Mouse (Mus musculus): ENCODE measurements around the gene Mat2b. TPM values are rescaled to one million over a fixed set of nuclear protein-coding genes. Genes with fewer than 3 reads are reported as not detected.

Mat2b gene
- polyA plus RNA-seq (2015; fragmentation: Nextera tagmentation; extraction: Ambion mirVana), result 115 TPM in 2 replicates

- Histone ChIP-seq H3K9ac (replicated peaks; ENCODE audit: low read length) (peak within 1 kb of the TSS; percentile 86), H3K4me1 (ENCODE audit: insufficient read depth, low read length) (peaks cover 16% of the 10 kb centered on the region), H3K36me3 (ENCODE audit: insufficient read depth, low read length) (peaks cover 4% of the 10 kb centered on the region; the same call in 1 of the 2 replicates), H3K27ac (ENCODE audit: low read length) (peak within 1 kb of the TSS; percentile 98), H3K4me3 (ENCODE audit: low read length) (peak within 1 kb of the TSS; percentile 76), H3K27me3 (ENCODE audit: insufficient read depth, low read length) (no peaks in the 10 kb centered on the region), H3K9me3 (ENCODE audit: low read length) (peaks cover 5% of the 10 kb centered on the region; the same call in 1 of the 2 replicates), H3K4me2 (replicated peaks; ENCODE audit: low read depth, low read length) (peak within 1 kb of the TSS; percentile 86)
- whole genome bisulfite sequencing, result 84% methylated on average over 8 of the region's 9 CpGs
- ATAC-seq (ENCODE audit: low FRiP score, low TSS enrichment), result no peak
Measured at GRCm38 (mm10) chr11:40695103-40695502, at the start of gene Mat2b. Mat2b (minus strand) TSS chr11:40695203.

- ATAC-seq (ENCODE audit: low FRiP score, low TSS enrichment), result no peak
- WGBS, result 84% methylated on average over 3 of the region's 3 CpGs
Measured at GRCm38 (mm10) chr11:40744348-40744747, 49.3 kb upstream of the Mat2b start.

GRCm38 (mm10) chr11:40741605-40742262, 46.7 kb upstream of the Mat2b start:
- no peak overlapping the region for H3K9ac ChIP-seq (replicated peaks; ENCODE audit: low read length)
- H3K36me3 ChIP-seq (ENCODE audit: insufficient read depth, low read length), result peaks cover 30% of the 10 kb centered on the region
- no peak for ATAC-seq (ENCODE audit: low FRiP score, low TSS enrichment)

More at GRCm38 (mm10) chr11:40744348-40744747, 49.3 kb upstream of the Mat2b start:
- Histone ChIP-seq H3K4me1 (ENCODE audit: insufficient read depth, low read length) (no peaks in the 10 kb centered on the region), H3K27me3 (ENCODE audit: insufficient read depth, low read length) (no peaks in the 10 kb centered on the region), H3K4me2 (replicated peaks; ENCODE audit: low read depth, low read length) (no peak overlapping the region), H3K9me3 (ENCODE audit: low read length) (no peaks in the 10 kb centered on the region), H3K4me3 (ENCODE audit: low read length) (no peak overlapping the region), H3K9ac (replicated peaks; ENCODE audit: low read length) (no peak overlapping the region), H3K27ac (ENCODE audit: low read length) (no peak overlapping the region), H3K36me3 (ENCODE audit: insufficient read depth, low read length) (peaks cover 11% of the 10 kb centered on the region)

GRCm38 (mm10) chr11:40737369-40737768, 42.4 kb upstream of the Mat2b start:
- WGBS, result 89% methylated on average over 3 of the region's 3 CpGs
- H3K27ac ChIP-seq (ENCODE audit: low read length), result no peak overlapping the region
- no peak overlapping the region for H3K4me2 ChIP-seq (replicated peaks; ENCODE audit: low read depth, low read length)
- H3K36me3 ChIP-seq (ENCODE audit: insufficient read depth, low read length), result peaks cover 34% of the 10 kb centered on the region
- no peaks in the 10 kb centered on the region for H3K9me3 ChIP-seq (ENCODE audit: low read length)
- peaks cover 13% of the 10 kb centered on the region for H3K4me1 ChIP-seq (ENCODE audit: insufficient read depth, low read length)
- ATAC-seq (ENCODE audit: low FRiP score, low TSS enrichment), result no peak
- H3K9ac ChIP-seq (replicated peaks; ENCODE audit: low read length), result no peak overlapping the region
- H3K27me3 ChIP-seq (ENCODE audit: insufficient read depth, low read length), result no peaks in the 10 kb centered on the region
- no peak overlapping the region for H3K4me3 ChIP-seq (ENCODE audit: low read length)

More at GRCm38 (mm10) chr11:40741605-40742262, 46.7 kb upstream of the Mat2b start:
- Histone ChIP-seq H3K4me3 (ENCODE audit: low read length) (no peak overlapping the region), H3K4me1 (ENCODE audit: insufficient read depth, low read length) (no peaks in the 10 kb centered on the region), H3K27me3 (ENCODE audit: insufficient read depth, low read length) (no peaks in the 10 kb centered on the region), H3K27ac (ENCODE audit: low read length) (no peak overlapping the region), H3K4me2 (replicated peaks; ENCODE audit: low read depth, low read length) (no peak overlapping the region), H3K9me3 (ENCODE audit: low read length) (no peaks in the 10 kb centered on the region)
- 90% methylated on average over 12 of the region's 12 CpGs for WGBS

- H3K9ac ChIP-seq (replicated peaks; ENCODE audit: low read length), result peak overlapping the region; percentile 89
- H3K4me1 ChIP-seq (ENCODE audit: insufficient read depth, low read length), result peaks cover 27% of the 10 kb centered on the region
- H3K36me3 ChIP-seq (ENCODE audit: insufficient read depth, low read length), result peaks cover 23% of the 10 kb centered on the region
- peak overlapping the region; percentile 92; the same call in 1 of the 2 replicates for H3K27ac ChIP-seq (ENCODE audit: low read length)
- ATAC-seq (ENCODE audit: low FRiP score, low TSS enrichment), result no peak
- H3K4me3 ChIP-seq (ENCODE audit: low read length), result peak overlapping the region; percentile 77
- H3K4me2 ChIP-seq (replicated peaks; ENCODE audit: low read depth, low read length), result peak overlapping the region; percentile 84
- H3K27me3 ChIP-seq (ENCODE audit: insufficient read depth, low read length), result no peaks in the 10 kb centered on the region
- 4% methylated on average over 11 of the region's 11 CpGs for WGBS
- H3K9me3 ChIP-seq (ENCODE audit: low read length), result no peaks in the 10 kb centered on the region
Measured at GRCm38 (mm10) chr11:40734251-40734752, 39.3 kb upstream of the Mat2b start.

- Histone ChIP-seq H3K4me1 (ENCODE audit: insufficient read depth, low read length) (peaks cover 27% of the 10 kb centered on the region), H3K4me3 (ENCODE audit: low read length) (peak within 1 kb of the TSS; percentile 77), H3K9ac (replicated peaks; ENCODE audit: low read length) (peak within 1 kb of the TSS; percentile 89), H3K27me3 (ENCODE audit: insufficient read depth, low read length) (no peaks in the 10 kb centered on the region), H3K4me2 (replicated peaks; ENCODE audit: low read depth, low read length) (peak within 1 kb of the TSS; percentile 84), H3K36me3 (ENCODE audit: insufficient read depth, low read length) (peaks cover 24% of the 10 kb centered on the region), H3K27ac (ENCODE audit: low read length) (peak within 1 kb of the TSS; percentile 92), H3K9me3 (ENCODE audit: low read length) (no peaks in the 10 kb centered on the region)
- peak; percentile 99 for ATAC-seq (ENCODE audit: low FRiP score, low TSS enrichment)
- WGBS, result under 1% methylated on average over 52 of the region's 52 CpGs
Measured at GRCm38 (mm10) chr11:40733339-40734174, 38.6 kb upstream of the Mat2b start, which contains the start of the genes Hmmr and Nudcd2. Hmmr (minus strand) TSS chr11:40733422. Nudcd2 (plus strand) TSS chr11:40733667.

GRCm38 (mm10) chr11:40732997-40733338, 38.0 kb upstream of the Mat2b start:
- under 1% methylated on average over 14 of the region's 14 CpGs for WGBS
- Histone ChIP-seq H3K9ac (replicated peaks; ENCODE audit: low read length) (peak overlapping the region; percentile 63), H3K27me3 (ENCODE audit: insufficient read depth, low read length) (no peaks in the 10 kb centered on the region), H3K36me3 (ENCODE audit: insufficient read depth, low read length) (peaks cover 24% of the 10 kb centered on the region), H3K4me2 (replicated peaks; ENCODE audit: low read depth, low read length) (peak overlapping the region; percentile 56), H3K27ac (ENCODE audit: low read length) (no peak overlapping the region), H3K9me3 (ENCODE audit: low read length) (no peaks in the 10 kb centered on the region), H3K4me3 (ENCODE audit: low read length) (peak overlapping the region; percentile 77), H3K4me1 (ENCODE audit: insufficient read depth, low read length) (peaks cover 27% of the 10 kb centered on the region)
- peak; percentile 50 for ATAC-seq (ENCODE audit: low FRiP score, low TSS enrichment)

GRCm38 (mm10) chr11:40718324-40718723, 23.3 kb upstream of the Mat2b start:
- no peaks in the 10 kb centered on the region for H3K9me3 ChIP-seq (ENCODE audit: low read length)
- no peaks in the 10 kb centered on the region for H3K27me3 ChIP-seq (ENCODE audit: insufficient read depth, low read length)
- H3K4me1 ChIP-seq (ENCODE audit: insufficient read depth, low read length), result no peaks in the 10 kb centered on the region
- no peak overlapping the region for H3K4me3 ChIP-seq (ENCODE audit: low read length)
- H3K27ac ChIP-seq (ENCODE audit: low read length), result no peak overlapping the region
- no peak for ATAC-seq (ENCODE audit: low FRiP score, low TSS enrichment)
- H3K4me2 ChIP-seq (replicated peaks; ENCODE audit: low read depth, low read length), result no peak overlapping the region
- H3K9ac ChIP-seq (replicated peaks; ENCODE audit: low read length), result no peak overlapping the region
- peaks cover 67% of the 10 kb centered on the region for H3K36me3 ChIP-seq (ENCODE audit: insufficient read depth, low read length)

- peaks cover 58% of the 10 kb centered on the region for H3K36me3 ChIP-seq (ENCODE audit: insufficient read depth, low read length)
- H3K4me2 ChIP-seq (replicated peaks; ENCODE audit: low read depth, low read length), result no peak overlapping the region
- no peak overlapping the region for H3K4me3 ChIP-seq (ENCODE audit: low read length)
- H3K27ac ChIP-seq (ENCODE audit: low read length), result no peak overlapping the region
- 92% methylated on average over 5 of the region's 5 CpGs for WGBS
- H3K4me1 ChIP-seq (ENCODE audit: insufficient read depth, low read length), result no peaks in the 10 kb centered on the region
- H3K9ac ChIP-seq (replicated peaks; ENCODE audit: low read length), result no peak overlapping the region
- H3K27me3 ChIP-seq (ENCODE audit: insufficient read depth, low read length), result no peaks in the 10 kb centered on the region
- no peaks in the 10 kb centered on the region for H3K9me3 ChIP-seq (ENCODE audit: low read length)
- no peak for ATAC-seq (ENCODE audit: low FRiP score, low TSS enrichment)
Measured at GRCm38 (mm10) chr11:40715524-40715923, 20.5 kb upstream of the Mat2b start.

Measured in kidney, embryonic 16.5 days (tissue).